Mouse (Mus musculus): ENCODE results near the gene Brca1. TPM values are rescaled to one million over a fixed set of nuclear protein-coding genes. Genes with fewer than 3 reads are reported as not detected.
"Not testable (repeated sequence)": the region's sequence is repeated elsewhere in the genome, so short reads cannot be mapped to it uniquely, and the experiment has no call there.

The Brca1 gene
- 8.1 and 8.8 TPM in 2 replicates for polyA plus RNA-seq (2015; fragmentation: Nextera tagmentation; extraction: Ambion mirVana)

- ATAC-seq (ENCODE audit: insufficient number of reproducible peaks, low FRiP score, low TSS enrichment, low read depth), result peak; percentile 83
- Histone ChIP-seq H3K4me1 (peaks cover 23% of the 10 kb centered on the region), H3K9ac (peak within 1 kb of the TSS; percentile 75), H3K4me2 (replicated peaks) (peak within 1 kb of the TSS; percentile 63), H3K27ac (replicated peaks) (peak within 1 kb of the TSS; percentile 95), H3K4me3 (replicated peaks) (peak within 1 kb of the TSS; percentile 88), H3K27me3 (no peaks in the 10 kb centered on the region), H3K9me3 (replicated peaks) (no peaks in the 10 kb centered on the region), H3K36me3 (peaks cover 12% of the 10 kb centered on the region)
- under 1% methylated on average over 43 of the region's 43 CpGs for WGBS
Measured at GRCm38 (mm10) chr11:101551751-101552475, at the start of gene Brca1, which contains the start of gene Nbr1. Brca1 (minus strand) TSS chr11:101551955. Nbr1 (plus strand) TSS chr11:101552149.

- H3K9me3 ChIP-seq (replicated peaks), result no peaks in the 10 kb centered on the region
- no peak for ATAC-seq (ENCODE audit: insufficient number of reproducible peaks, low FRiP score, low TSS enrichment, low read depth)
- no peak within 1 kb of the TSS for H3K4me3 ChIP-seq (replicated peaks)
- H3K9ac ChIP-seq, result no peak within 1 kb of the TSS
- H3K36me3 ChIP-seq, result no peaks in the 10 kb centered on the region
- no peaks in the 10 kb centered on the region for H3K27me3 ChIP-seq
- H3K4me2 ChIP-seq (replicated peaks), result no peak within 1 kb of the TSS
- WGBS, result 78% methylated on average over 6 of the region's 6 CpGs
- H3K4me1 ChIP-seq, result no peaks in the 10 kb centered on the region
- no peak within 1 kb of the TSS for H3K27ac ChIP-seq (replicated peaks)
Measured at GRCm38 (mm10) chr11:101599156-101599555, 47.4 kb upstream of the Brca1 start, which contains the start of gene Gm11634. Gm11634 (minus strand) TSS chr11:101599256.

- 67% methylated on average over 12 of the region's 12 CpGs for WGBS
- H3K9ac ChIP-seq, result no peak overlapping the region
- no peaks in the 10 kb centered on the region for H3K27me3 ChIP-seq
- no peak overlapping the region for H3K4me3 ChIP-seq (replicated peaks)
- H3K4me2 ChIP-seq (replicated peaks), result no peak overlapping the region
- no peaks in the 10 kb centered on the region for H3K4me1 ChIP-seq
- peaks cover 7% of the 10 kb centered on the region; the same call in 1 of the 2 replicates for H3K36me3 ChIP-seq
- ATAC-seq (ENCODE audit: insufficient number of reproducible peaks, low FRiP score, low TSS enrichment, low read depth), result no peak
- H3K27ac ChIP-seq (replicated peaks), result no peak overlapping the region
- no peaks in the 10 kb centered on the region for H3K9me3 ChIP-seq (replicated peaks)
Measured at GRCm38 (mm10) chr11:101589989-101590624, 38.4 kb upstream of the Brca1 start.

GRCm38 (mm10) chr11:101589444-101589843 is 37.7 kb upstream of the Brca1 start:
- 29% methylated on average over 5 of the region's 5 CpGs for WGBS
- H3K27me3 ChIP-seq, result no peaks in the 10 kb centered on the region
- H3K27ac ChIP-seq (replicated peaks), result no peak overlapping the region
- H3K4me2 ChIP-seq (replicated peaks), result no peak overlapping the region
- no peak for ATAC-seq (ENCODE audit: insufficient number of reproducible peaks, low FRiP score, low TSS enrichment, low read depth)
- peaks cover 7% of the 10 kb centered on the region; the same call in 1 of the 2 replicates for H3K36me3 ChIP-seq
- H3K4me1 ChIP-seq, result no peaks in the 10 kb centered on the region
- H3K4me3 ChIP-seq (replicated peaks), result no peak overlapping the region
- H3K9me3 ChIP-seq (replicated peaks), result no peaks in the 10 kb centered on the region
- no peak overlapping the region for H3K9ac ChIP-seq

GRCm38 (mm10) chr11:101588868-101589267 is 37.1 kb upstream of the Brca1 start:
- WGBS, result 87% methylated on average over 7 of the region's 7 CpGs
- Histone ChIP-seq H3K4me3 (replicated peaks) (no peak overlapping the region), H3K4me1 (no peaks in the 10 kb centered on the region), H3K9ac (no peak overlapping the region), H3K9me3 (replicated peaks) (no peaks in the 10 kb centered on the region), H3K27ac (replicated peaks) (no peak overlapping the region), H3K4me2 (replicated peaks) (no peak overlapping the region), H3K27me3 (no peaks in the 10 kb centered on the region), H3K36me3 (peaks cover 7% of the 10 kb centered on the region; the same call in 1 of the 2 replicates)
- ATAC-seq (ENCODE audit: insufficient number of reproducible peaks, low FRiP score, low TSS enrichment, low read depth), result no peak

GRCm38 (mm10) chr11:101587676-101588075 is 35.9 kb upstream of the Brca1 start:
- no peak for ATAC-seq (ENCODE audit: insufficient number of reproducible peaks, low FRiP score, low TSS enrichment, low read depth)
- 82% methylated on average over 10 of the region's 10 CpGs for WGBS
- H3K9ac ChIP-seq, result no peak overlapping the region
- no peak overlapping the region for H3K4me3 ChIP-seq (replicated peaks)
- H3K4me1 ChIP-seq, result no peaks in the 10 kb centered on the region
- H3K4me2 ChIP-seq (replicated peaks), result no peak overlapping the region
- no peaks in the 10 kb centered on the region for H3K9me3 ChIP-seq (replicated peaks)
- H3K27me3 ChIP-seq, result no peaks in the 10 kb centered on the region
- H3K36me3 ChIP-seq, result peaks cover 7% of the 10 kb centered on the region; the same call in 1 of the 2 replicates
- no peak overlapping the region for H3K27ac ChIP-seq (replicated peaks)

- Histone ChIP-seq H3K27ac (replicated peaks) (no peak overlapping the region), H3K9me3 (replicated peaks) (no peaks in the 10 kb centered on the region), H3K36me3 (peaks cover 7% of the 10 kb centered on the region; the same call in 1 of the 2 replicates), H3K4me2 (replicated peaks) (no peak overlapping the region), H3K27me3 (no peaks in the 10 kb centered on the region), H3K4me3 (replicated peaks) (no peak overlapping the region), H3K4me1 (peaks cover 5% of the 10 kb centered on the region; the same call in 1 of the 2 replicates), H3K9ac (no peak overlapping the region)
- no peak for ATAC-seq (ENCODE audit: insufficient number of reproducible peaks, low FRiP score, low TSS enrichment, low read depth)
- 70% methylated on average over 4 of the region's 4 CpGs for WGBS
Measured at GRCm38 (mm10) chr11:101585805-101586204, 34.0 kb upstream of the Brca1 start.

- not testable (repeated sequence) for H3K27ac ChIP-seq (replicated peaks); H3K27me3 ChIP-seq; ATAC-seq (ENCODE audit: insufficient number of reproducible peaks, low FRiP score, low TSS enrichment, low read depth); H3K4me3 ChIP-seq (replicated peaks); H3K9me3 ChIP-seq (replicated peaks); H3K4me1 ChIP-seq; H3K9ac ChIP-seq; H3K4me2 ChIP-seq (replicated peaks)
- 97% methylated on average over 1 of the region's 1 CpGs for WGBS
- peaks cover 14% of the 10 kb centered on the region; the same call in 1 of the 2 replicates for H3K36me3 ChIP-seq
Measured at GRCm38 (mm10) chr11:101585031-101585430, 33.3 kb upstream of the Brca1 start.

- 87% methylated on average over 2 of the region's 2 CpGs for WGBS
- Histone ChIP-seq H3K4me2 (replicated peaks) (no peak overlapping the region), H3K9me3 (replicated peaks) (no peaks in the 10 kb centered on the region), H3K27me3 (no peaks in the 10 kb centered on the region), H3K4me1 (peaks cover 5% of the 10 kb centered on the region; the same call in 1 of the 2 replicates), H3K9ac (no peak overlapping the region), H3K36me3 (peaks cover 28% of the 10 kb centered on the region), H3K27ac (replicated peaks) (no peak overlapping the region), H3K4me3 (replicated peaks) (no peak overlapping the region)
- no peak for ATAC-seq (ENCODE audit: insufficient number of reproducible peaks, low FRiP score, low TSS enrichment, low read depth)
Measured at GRCm38 (mm10) chr11:101583205-101583604, 31.4 kb upstream of the Brca1 start.

GRCm38 (mm10) chr11:101582054-101583035 is 30.6 kb upstream of the Brca1 start, which contains the start of gene Tmem106a:
Tmem106a (plus strand) TSS chr11:101582242.
- ATAC-seq (ENCODE audit: insufficient number of reproducible peaks, low FRiP score, low TSS enrichment, low read depth), result no peak; the same call in 1 of the 2 replicates
- peaks cover 37% of the 10 kb centered on the region for H3K36me3 ChIP-seq
- WGBS, result 17% methylated on average over 31 of the region's 31 CpGs

More at GRCm38 (mm10) chr11:101582054-101583035, 30.6 kb upstream of the Brca1 start, which contains the start of gene Tmem106a:
- peaks cover 5% of the 10 kb centered on the region; the same call in 1 of the 2 replicates for H3K4me1 ChIP-seq
- no peaks in the 10 kb centered on the region for H3K27me3 ChIP-seq
- peak within 1 kb of the TSS; percentile 54 for H3K4me2 ChIP-seq (replicated peaks)
- H3K27ac ChIP-seq (replicated peaks), result 0 out of 2 replicates have a peak within 1 kb of the TSS, but pooled peaks have one; percentile 5
- 0 out of 2 replicates have a peak within 1 kb of the TSS, but pooled peaks have one; percentile 7 for H3K9ac ChIP-seq
- H3K9me3 ChIP-seq (replicated peaks), result no peaks in the 10 kb centered on the region
- H3K4me3 ChIP-seq (replicated peaks), result peak within 1 kb of the TSS; percentile 47

Data from embryonic facial prominence, embryonic 15.5 days (tissue).